Mouse (Mus musculus) cerebellum, adult 8-10 months (tissue): ENCODE data around the gene Crybb2.
A peak's percentile ranks its signal among the peaks of the same experiment; 100 is the strongest.

Source experiments
- DNase-seq: peaks from one replicate; pipeline ENCODE4 v3.0.0; 2022

Crybb2 gene

GRCm38 (mm10) chr5:113026706-113027105, 43.2 kb downstream of the Crybb2 start:
- no peak for DNase-seq

- no peak for DNase-seq
These were observed 45.7 kb downstream of the Crybb2 start for GRCm38 (mm10) chr5:113024154-113024764.

GRCm38 (mm10) chr5:113018190-113018589, 51.7 kb downstream of the Crybb2 start:
- DNase-seq, result no peak

- no peak for DNase-seq
These were observed 52.9 kb downstream of the Crybb2 start for GRCm38 (mm10) chr5:113017004-113017403.

- peak; percentile 66 for DNase-seq
These were observed 54.5 kb downstream of the Crybb2 start, which contains the start of gene Grk3 for GRCm38 (mm10) chr5:113015236-113016061. Grk3 (minus strand) TSS chr5:113015791.

- DNase-seq, result peak; percentile 67
These were observed 55.1 kb downstream of the Crybb2 start for GRCm38 (mm10) chr5:113014808-113015235.

GRCm38 (mm10) chr5:113014111-113014807, 55.7 kb downstream of the Crybb2 start:
- no peak for DNase-seq

- no peak for DNase-seq
These were observed 58.0 kb downstream of the Crybb2 start for GRCm38 (mm10) chr5:113011926-113012325.

GRCm38 (mm10) chr5:113009183-113009820, 60.6 kb downstream of the Crybb2 start:
- no peak for DNase-seq

- DNase-seq, result no peak
These were observed 61.4 kb downstream of the Crybb2 start for GRCm38 (mm10) chr5:113008496-113008895.
